Mouse (Mus musculus): Measurements from ENCODE around the gene Celsr1. TPM values are rescaled to one million over a fixed set of nuclear protein-coding genes. Genes with fewer than 3 reads are reported as not detected.
A peak's percentile ranks its signal among the peaks of the same experiment; 100 is the strongest.

Celsr1 gene
- total RNA-seq, 2 experiments from 2014 or later = 5.0 to 5.1 TPM

- no peak for DNase-seq
These were observed 72.4 kb downstream of the Celsr1 start for GRCm38 (mm10) chr15:85961131-85961530.

- DNase-seq = no peak
These were observed 77.4 kb downstream of the Celsr1 start for GRCm38 (mm10) chr15:85956202-85956601.

GRCm38 (mm10) chr15:85953458-85953857 is 80.1 kb downstream of the Celsr1 start:
- DNase-seq = no peak

- peak; percentile 22 to 33 for DNase-seq
These were observed 84.0 kb downstream of the Celsr1 start for GRCm38 (mm10) chr15:85949421-85950164.

DNA sequence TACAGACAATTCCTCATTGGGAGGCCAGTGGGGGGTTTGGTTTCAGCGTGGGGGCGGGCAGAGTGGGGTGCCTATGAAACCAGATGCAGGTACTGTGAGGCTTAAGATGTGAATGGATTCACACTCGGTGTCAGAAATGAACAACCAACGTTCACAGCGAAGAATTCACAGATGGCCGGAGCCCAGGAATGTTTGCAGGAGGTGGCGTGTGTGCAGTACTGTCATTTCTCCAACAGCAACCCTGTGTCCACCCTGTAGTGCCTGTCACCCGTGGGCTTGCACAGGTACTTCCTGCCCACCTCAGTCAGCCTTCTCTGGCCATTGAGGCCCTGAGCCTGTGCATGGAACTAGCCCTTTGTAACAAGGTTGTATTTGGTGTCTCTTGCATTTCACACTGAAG is 85.6 kb downstream of the Celsr1 start:
- no peak for DNase-seq

DNA sequence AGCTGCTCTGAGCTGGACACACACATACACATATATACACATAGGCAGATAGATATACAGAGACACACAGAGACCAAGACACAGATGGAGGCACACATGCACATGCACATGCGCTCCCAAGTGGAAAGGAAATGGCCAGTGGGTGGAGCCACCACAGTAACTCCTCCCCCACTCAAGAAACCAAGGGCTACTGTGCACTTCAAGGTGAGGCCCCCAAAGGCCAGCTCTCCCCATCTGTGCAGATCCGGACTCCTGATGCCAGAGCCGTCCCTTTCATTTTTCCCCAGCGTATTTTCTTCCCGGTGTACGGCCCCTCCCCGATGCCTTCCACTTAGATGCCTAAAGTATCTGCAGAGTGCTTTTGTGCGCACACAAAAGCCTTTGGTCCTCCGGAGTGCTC is 86.0 kb downstream of the Celsr1 start:
- no peak for DNase-seq

GRCm38 (mm10) chr15:85935627-85936049 is 97.9 kb downstream of the Celsr1 start:
- peak; percentile 45 to 51 for DNase-seq

DNA sequence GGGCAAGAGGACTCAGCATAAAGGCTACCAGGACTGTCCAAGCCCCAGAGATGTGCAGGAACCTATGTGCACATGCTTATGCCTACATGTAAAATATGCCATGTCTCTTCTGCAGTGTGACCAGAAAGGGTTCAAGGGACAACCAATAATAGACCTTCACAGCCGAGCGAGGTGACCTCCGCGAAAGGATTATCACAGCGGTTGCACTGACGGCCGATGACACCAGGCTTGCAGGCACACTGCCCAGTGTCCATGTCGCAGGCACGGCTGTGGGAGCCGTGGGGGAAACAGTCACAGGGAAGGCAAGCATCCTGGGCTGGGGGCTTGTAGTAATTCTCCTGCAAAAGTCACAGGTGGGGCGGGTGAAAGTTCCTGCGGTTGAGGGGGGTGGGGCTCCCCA is 105.4 kb downstream of the Celsr1 start:
- no peak for DNase-seq

DNA sequence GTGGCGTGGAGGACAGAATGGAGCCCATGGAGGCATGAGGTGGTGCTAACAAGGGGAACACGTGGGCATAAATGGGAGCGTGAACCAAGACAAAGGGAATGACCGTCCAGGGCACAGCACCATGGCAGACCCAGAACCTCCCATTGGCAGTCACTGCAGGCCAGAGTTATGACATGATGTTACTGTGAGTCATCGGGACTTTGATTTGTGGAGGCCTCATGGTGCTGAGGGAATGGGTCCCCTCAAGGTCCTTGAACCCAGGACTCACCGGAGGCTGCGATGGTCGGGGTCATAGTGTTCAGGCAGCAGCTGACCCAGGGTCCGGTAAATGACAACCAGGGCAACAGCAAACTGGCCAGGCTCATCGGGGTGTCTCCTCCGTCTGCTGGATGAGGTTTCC is 111.7 kb downstream of the Celsr1 start:
- no peak for DNase-seq

GRCm38 (mm10) chr15:85919892-85920248 is 113.7 kb downstream of the Celsr1 start:
- no peak for DNase-seq

GRCm38 (mm10) chr15:85919191-85919891 is 114.2 kb downstream of the Celsr1 start:
- no peak for DNase-seq

DNA sequence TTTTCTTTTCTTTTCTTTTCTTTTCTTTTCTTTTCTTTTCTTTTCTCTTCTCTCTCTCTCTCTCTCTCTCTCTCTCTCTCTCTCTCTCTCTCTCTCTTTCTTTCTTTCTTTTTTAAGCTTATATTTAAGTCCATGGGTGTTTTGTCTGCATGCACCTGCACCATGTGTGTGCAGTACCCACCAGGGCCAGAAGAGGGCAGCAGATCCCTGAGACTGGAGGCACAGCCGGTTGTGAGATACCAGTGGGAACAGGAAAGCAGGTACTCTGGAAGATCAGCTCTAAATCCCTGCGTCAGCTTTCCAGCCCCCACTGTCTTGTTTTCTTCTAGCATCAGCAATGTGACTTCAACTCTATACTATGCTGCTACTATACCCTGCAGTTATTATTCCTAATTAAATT is 120.0 kb downstream of the Celsr1 start:
- peak in 1 of 2 experiments; percentile 61 for DNase-seq

DNA sequence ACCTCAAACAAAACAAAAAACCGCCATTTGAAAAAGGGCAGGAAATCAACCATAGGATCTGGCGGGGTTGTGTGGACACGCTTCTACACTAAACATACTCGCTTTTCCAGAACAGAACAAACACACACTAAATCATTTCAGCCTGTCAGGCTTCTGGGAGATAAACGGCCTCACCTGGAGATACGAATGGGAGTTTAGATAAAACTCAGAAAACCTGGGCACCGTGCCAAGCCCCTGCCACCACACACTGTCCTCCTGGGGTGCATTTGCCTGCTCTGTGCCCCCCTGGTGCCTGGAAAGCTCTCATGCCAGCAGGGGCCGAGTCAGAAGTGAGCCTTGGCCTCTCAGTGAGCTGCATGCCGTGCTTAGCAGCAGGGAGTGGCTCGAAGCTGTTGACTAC is 123.6 kb downstream of the Celsr1 start:
- DNase-seq = no peak

GRCm38 (mm10) chr15:85909492-85909829 is 124.1 kb downstream of the Celsr1 start:
- no peak for DNase-seq

- no peak for DNase-seq
These were observed 124.7 kb downstream of the Celsr1 start for GRCm38 (mm10) chr15:85908660-85909491.

GRCm38 (mm10) chr15:85903826-85904225 is 129.8 kb downstream of the Celsr1 start:
- no peak for DNase-seq

- no peak for DNase-seq
These were observed 131.1 kb downstream of the Celsr1 start for GRCm38 (mm10) chr15:85902505-85902904.

GRCm38 (mm10) chr15:85900801-85901200 is 132.8 kb downstream of the Celsr1 start:
- no peak for DNase-seq

DNA sequence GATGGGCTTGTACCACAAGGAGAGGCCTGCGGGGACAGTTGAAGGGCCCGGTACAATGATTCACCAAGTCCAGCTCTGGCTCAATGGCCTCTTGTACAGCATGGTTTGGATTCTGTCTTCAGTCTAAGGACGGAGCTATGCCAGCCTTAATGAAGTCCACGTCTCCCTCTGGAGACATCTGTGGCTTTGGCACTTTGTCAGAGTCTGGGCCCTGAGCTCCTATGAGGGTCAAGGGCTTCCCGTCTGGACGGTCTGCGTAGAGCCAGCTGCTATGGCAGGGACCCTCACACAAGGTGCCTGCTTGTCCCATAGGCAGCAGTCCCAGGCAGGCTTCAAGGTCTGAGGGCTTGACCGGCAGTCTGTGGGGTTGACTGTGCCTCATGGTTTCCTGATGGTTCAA is 133.3 kb downstream of the Celsr1 start:
- DNase-seq = no peak

GRCm38 (mm10) chr15:85899396-85899795 is 134.2 kb downstream of the Celsr1 start:
- no peak for DNase-seq

DNA sequence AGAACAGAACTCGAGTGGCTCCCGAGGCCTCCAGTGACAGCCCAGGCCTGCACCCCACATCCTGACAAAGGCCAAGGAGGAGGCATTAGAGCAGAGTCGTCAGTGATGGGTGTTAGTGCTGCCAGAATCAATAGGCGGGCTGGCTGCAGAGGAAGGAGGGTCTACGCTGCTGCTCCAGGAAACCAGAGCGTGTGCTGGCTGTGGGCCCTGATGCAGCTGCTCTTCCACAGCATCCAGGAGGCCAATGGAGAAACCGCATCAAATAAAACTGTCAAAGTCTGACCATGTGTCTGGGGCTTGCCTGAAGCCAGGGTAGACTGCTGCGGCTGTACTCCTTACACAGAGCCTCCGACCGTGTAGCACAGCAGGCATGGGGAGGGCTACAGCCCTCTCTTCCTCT is 136.5 kb downstream of the Celsr1 start:
- no peak for DNase-seq

DNA sequence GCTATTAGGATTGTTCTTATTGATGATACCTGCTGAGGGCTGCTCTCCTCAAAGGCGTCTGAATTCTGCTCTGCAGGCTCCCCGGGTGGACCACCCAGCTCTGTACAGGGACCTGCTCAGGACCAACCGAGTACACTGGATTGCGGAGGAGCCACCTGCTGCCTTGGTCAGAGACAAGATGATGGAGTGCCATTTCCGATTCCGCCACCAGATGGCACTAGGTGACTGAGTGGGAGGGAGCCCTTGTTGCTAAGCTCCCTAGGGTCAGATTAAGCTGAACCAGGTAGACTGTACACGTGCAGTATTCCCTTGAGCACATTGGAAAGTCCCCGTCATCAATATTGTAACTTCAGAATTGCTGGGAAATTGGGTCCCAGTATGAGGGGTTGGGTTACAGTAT is 137.3 kb downstream of the Celsr1 start:
- DNase-seq = peak; percentile 53 to 92

DNA sequence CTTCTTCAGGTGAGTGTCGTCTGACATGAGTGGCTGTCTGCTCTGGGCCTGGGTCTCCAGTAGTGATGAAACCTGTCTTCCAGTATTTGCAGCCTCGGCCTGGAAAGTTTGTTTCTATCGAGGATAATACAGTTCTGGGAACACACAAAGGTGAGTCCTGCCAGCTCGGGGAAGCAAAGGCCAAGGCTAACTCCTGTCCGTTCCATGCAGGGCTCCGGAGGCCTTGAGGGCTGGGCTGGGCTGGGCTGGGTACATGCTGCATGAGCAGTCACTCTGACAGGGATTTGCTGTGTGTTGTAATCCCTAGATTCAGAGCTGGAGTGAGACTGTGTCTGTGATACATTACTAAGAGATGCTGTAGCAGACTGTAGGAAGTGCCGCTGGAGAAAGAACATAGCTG is 139.7 kb downstream of the Celsr1 start:
- DNase-seq = no peak
